Mouse (Mus musculus) v-Abl transformed pro-B cells (cell line): ENCODE results near the gene Bbs9.

Source experiments
- in situ Hi-C, 2 experiments: fragments of 400-800 bp; cut with MboI; formaldehyde crosslinking; loops; one replicate each; pipeline ENCODE4 v1.15.1; 2025; ENCODE audit not compliant: unreplicated experiment in 2 of 2

Bbs9 gene

DNA sequence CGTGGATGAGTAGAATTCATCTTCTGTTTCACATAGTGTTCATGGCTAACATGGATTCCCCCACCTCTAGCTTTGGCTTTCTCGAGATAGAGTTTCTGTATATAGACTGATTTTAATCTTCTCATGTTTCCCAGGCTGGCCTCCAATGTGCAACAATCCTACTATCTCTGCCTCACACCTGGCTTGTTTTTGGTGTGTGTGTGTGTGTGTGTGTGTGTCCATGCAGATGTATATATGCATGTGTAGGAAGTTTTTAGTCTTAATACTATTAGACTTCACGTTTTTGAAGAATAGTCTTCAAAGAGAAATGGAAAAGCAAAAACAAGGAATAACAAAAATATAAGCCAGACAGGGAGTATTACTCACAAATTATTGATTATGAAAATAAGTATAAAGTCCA is 296.3 kb downstream of the Bbs9 start:
- in situ Hi-C loops, result no loop called here

DNA sequence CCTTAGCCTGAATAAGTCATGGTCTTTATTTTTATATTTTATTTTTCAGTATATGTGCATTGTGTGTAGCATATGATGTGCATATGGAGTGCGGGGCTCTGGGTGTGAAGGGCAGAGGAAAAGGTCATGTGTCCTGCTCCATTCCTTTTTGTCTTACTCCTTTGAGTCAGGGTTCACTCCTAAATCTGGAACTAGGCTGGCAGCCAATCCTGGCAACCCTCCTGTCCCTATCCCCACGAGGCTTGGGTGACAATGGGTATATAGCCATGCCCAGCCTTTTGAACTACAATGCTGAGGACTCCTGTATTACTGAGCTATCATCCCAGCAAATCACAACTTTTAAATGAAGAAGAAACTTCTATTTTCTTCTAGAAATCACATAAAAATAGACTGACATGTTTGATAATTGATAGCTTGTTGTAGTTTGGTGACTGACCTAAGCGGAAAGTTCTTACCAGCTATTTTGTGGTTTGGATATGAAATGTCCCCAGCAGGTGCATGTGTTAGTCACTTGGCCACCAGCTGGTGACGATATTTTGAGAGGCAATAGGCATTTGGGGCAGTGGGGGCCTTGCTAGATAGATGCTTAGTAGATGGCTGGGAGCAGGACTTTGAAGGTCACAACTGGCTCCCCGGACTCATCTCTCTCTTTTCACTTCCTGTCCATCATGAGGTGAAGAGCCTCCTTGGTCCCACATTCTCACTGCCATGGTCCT is 300.9 kb downstream of the Bbs9 start:
- in situ Hi-C loops, result no loop called here

DNA sequence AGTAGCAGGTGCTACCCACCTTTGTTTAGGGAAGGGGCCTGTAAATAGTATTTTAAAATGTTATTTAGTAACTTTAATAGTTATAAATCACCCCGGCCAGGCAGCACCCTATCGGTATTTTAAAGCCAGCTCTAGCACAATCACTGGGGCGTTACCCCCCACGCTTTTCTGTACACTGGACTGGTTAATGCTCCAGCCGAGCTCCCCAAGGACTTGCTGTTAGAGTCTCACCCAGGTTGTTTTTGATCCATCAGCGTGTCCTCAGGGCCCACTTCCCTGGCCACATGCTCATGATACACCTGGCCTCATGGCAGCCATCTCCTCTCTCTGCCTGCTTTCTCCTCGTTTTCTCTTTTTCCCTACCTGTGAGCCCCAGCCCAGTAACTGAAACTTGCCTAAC is 301.9 kb downstream of the Bbs9 start:
- in situ Hi-C loops, result no loop called here

DNA sequence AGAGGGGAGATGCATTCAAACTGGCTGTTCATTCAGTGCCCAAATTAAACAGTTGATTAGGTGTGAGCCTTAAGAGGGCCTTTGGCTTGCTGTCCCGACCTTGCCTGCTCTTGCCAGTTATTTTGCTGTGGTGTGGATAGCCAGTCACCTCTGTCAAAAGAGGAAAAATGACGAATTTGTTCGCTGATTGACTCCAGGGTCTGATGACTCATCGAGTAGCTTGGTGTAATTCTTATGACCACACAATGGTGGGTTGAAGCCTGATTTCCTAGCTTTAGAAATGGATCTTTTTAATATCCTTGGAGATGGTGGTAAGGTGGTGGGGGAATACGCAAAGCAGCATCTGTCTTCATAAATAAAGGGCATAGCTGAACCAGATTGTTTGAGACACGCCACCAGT is 304.1 kb downstream of the Bbs9 start:
- in situ Hi-C loops, result no loop called here

DNA sequence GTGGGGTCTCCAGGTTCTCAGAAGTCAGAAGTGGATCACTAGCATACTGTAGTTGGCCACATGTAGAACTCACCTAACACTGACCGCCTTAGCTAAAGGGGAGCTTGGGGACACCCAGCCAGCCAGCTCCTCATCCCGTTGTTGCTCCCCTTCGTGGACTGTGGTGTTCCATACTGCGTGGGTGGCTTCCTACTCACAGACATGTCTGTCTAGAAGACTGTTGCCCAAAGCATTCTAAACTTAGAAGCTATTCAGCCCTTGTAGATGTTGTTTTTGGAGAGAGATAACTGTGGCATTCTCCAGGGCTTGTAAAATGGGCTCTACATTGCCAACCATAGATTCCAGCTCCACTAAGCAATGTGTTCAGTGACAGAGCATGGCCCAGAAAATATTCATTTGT is 310.5 kb downstream of the Bbs9 start:
- in situ Hi-C loops, result no loop called here

DNA sequence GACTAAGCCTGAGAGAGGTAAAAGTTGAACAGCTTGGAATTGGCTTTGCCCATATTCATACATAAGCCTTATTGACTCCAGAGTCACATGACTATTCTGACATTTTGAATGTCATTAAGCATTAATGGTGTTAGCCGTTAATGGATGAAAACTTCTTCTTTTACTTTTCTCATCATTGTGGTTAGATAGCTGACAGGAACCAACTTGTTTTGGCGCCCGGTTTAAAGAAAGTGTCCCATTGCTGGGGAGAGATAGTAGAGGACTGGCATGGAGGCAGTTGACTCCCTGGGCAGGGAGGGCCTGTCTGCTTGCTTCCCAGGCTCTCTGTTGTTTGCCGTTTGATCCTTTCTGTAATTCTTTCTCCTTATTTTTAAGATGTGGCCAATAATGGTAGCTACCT is 312.9 kb downstream of the Bbs9 start:
- in situ Hi-C loops, result no loop called here

DNA sequence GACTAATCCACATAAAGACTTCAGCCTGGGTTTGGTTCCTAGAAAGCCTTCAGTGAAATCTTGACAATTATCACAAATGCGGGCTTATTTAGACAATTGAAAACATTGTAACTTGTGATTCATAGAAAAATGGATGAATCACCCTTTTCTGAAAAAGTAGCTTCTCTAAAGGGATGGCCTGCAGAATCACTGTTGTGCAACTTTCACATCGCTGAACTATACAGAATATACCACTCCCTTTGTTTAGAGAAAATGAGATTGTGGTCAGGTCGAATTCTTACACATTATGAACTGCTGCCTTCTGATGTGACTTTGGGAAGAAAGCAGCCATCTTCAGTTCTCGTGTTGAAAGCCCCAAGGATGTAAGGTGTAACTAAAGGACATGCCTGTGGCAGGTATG is 313.3 kb downstream of the Bbs9 start:
- in situ Hi-C loops, result no loop called here

DNA sequence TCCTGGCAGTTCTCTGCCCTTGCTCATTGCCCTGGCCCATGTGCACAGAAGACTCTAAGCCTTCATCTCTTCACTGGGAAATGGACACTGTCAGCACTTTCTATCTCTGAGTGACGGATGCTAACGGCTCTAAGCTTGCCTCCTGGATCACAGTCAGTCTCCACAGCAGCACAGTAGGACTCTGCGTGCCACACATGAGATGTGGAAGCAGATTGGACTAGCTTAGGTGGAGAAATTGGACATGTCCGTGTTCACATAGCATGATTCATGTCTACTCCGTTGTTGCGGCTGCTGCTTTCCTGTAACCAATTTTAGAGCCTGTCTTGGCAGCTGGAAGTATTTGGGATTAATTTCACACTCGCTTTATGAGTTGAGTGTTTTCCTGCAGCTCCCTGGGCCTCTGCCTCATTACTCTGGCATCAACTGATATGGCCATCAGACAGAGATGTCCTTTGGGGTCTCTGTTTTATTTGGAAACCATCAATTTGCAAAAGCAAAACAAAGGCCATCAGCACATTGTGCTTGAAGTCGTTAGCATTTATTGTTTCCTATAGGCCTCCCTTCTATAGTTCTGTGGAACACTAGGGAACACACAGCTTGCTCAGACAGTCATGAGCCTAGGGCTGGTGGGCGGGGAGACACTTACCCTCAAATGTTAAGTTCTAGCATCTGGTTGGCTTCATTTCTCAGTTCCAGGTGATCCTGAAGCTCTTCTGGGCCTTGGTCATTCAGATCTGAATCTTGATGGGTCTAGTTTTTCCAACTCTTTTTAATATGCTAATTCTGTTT is 314.1 kb downstream of the Bbs9 start:
- in situ Hi-C loops, result no loop called here

DNA sequence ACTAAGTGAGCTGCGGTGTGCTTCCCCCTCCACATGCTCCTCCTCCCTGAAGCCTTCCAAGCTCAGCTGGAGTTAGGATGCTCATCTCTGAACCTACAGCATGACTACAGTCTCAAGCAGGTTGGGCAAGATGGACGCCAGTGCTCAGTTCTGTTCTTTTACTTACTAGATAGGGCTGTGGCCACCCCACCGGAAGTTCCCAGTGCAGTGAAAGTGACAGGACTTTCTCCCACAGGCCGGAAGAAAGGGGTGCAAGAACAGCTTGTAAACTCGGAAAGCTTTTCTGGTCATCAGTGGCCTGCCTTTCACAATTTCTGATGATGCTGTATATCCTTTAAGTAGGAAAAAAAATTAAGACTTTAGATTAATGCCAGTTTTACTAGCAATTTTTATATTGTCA is 315.7 kb downstream of the Bbs9 start:
- in situ Hi-C loops, result no loop called here

DNA sequence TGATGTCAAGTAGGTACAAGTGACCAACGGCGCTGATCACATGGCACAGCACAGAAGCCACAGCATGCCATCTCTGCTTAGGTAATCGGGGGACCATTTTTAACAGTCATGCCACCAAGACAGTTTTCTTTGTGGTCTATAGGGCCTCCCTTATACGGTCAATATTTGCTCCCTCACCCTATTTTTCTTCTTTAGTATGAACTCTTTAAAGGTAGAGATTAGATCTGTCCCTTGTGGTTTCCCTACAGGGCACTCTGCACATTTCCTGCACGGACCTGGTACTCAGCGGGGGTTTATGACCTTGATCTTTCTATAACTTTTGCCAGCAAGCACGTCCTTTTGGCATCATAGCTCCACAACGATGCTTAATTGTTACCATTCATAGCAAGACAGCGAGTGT is 316.2 kb downstream of the Bbs9 start:
- in situ Hi-C loops, result no loop called here

DNA sequence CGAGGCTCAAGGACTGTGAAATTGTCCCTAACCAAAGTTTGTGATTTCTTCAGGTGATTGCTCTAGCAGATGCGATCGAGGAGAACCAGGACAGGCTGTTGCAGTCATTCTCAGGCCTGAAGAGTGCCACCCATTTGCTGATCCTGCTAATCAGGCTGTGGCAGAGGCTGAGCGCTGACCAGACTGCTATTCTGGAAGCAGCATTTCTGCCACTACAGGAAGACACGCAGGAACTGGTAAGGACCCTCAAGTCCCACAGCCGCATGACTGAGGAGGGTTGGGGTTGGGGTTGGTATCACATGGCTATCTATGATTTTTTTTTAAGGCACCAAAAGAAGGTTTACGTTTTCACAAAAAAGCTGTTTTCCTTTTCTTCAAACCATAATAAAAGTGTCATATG is 318.2 kb downstream of the Bbs9 start:
- in situ Hi-C loops, result no loop called here

DNA sequence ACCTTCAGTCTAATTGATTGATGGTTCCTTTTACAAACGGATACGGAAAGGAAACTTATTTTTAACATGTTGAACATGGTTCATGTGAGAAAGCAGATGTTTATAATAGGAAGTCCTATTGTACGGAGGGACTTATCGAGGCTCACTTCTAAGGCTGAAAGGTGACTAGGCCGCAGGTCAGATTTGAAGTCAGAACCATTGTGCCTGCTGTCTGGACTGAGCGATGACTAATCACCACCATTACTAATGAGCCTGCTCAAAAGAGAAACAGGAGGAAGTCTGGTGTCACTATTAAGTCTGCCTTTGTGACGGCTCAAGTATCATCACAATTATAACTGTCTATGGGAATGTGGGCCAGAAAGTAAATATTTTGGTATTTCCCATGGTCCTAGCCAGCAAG is 325.2 kb downstream of the Bbs9 start:
- in situ Hi-C loops, result no loop called here

DNA sequence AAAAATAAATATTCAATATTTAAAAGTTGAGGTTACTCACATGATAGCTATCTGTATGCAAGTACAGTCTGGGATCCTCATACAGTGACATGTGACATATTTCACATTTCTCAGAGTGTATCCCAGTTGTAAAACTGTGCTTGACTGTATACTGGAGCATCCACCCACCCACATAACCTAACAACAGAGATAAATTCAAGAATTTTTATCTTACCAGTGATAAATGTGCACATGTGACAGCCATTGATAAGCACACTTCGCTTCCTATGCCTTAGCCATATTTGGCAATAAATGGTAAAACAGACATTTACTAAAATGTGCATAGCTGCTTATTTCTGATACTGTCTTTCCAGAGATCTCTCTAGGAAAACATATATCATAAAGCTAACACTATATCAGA is 330.5 kb downstream of the Bbs9 start:
- in situ Hi-C loops, result no loop called here

DNA sequence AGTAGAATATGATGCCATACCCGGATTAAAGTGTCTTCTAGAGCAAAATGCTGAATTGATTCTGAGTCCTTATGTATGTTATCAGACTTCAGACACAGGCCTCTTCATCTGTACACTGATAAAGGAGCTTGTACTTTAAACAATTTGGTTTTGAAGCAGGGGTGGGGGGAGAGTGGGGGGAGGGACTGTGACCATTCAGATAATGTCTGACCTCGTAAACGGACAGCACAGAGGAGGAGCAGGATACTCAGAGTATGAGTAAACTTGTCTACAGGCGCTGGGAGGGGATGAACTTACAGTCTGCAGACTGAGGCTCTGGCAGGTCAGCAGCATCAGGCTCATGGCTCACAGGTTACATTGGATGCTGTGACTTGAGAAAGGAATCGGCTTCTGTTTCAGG is 331.0 kb downstream of the Bbs9 start:
- in situ Hi-C loops, result no loop called here

DNA sequence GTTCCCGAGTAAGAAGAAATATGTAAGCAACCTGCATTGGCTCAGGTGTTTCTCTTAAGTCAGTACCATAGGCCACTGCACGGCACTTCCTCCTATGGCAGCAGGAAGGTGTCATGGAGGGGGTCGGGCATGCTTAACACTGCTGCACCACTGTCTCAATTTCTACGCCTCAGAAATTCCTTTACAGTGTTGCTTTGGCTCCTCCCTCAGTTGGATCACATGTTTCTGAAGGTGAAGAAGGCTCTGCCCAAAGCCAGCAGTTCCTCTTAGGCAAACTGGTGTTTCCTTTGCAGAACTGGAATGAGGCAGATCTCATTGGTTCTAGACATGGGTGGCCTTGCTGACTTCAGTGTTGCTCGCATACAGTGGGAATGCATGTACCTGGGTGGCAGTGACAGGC is 332.2 kb downstream of the Bbs9 start:
- in situ Hi-C loops, result no loop called here

DNA sequence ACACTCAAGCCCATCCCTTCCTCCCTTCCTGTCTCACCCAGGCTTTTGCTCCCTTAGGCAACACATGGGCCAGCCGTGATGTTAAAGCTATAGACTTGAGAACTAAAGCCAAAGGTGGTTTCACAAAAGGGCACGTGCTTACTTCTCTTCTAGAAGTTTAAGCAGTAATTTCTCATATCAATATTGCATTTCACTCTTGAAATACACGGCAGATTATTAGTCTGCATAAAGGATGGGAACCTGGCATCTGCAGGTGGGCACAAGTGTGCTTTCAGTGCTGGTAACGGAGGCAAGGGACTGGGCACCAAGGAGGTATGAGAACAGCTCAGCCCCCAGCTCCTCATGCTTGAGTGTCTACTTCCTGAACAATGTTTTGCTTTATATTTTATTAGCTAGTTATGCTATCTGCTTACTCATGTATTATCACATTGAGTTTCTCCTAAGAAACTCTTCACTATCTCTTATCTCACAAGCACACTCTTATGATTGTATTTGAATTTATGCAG is 334.2 kb downstream of the Bbs9 start:
- in situ Hi-C loops, result no loop called here

DNA sequence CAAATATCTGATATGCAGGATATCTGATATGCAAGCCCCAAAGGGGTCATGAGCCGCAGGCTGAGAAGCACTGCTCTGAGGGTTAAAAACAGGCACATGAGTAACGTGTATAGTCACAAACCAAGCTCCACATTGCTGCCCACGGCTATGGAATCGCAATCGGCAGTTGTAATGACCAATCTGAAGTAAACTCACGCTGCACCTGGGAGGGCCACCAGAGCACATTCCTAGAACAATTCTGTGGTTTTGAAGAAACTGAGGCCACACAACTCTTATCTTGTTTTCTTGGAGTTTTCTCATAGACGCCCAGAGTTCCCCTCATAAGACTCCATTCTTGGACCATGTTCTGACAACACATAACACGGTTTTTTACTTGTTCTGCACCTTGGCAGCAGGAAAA is 334.9 kb downstream of the Bbs9 start:
- in situ Hi-C loops, result no loop called here

DNA sequence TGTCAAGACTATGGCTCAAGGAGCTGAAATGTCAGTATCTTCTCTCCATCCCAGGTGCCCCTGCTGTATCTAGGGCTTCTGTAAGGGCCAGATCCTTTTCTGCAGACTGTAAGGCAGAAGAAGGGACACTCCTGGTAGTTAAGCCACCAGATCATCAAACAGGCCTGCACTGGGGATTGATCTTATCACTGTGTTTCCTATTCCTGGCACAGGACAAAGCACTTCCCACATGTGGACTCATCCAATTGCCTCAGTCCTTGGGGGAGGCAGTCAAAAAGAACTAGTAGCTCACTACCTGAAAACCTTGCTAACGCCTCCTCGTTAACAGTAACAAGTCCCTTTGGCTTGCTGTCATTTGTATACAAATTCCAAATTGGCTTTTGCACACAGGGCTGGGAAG is 336.4 kb downstream of the Bbs9 start:
- in situ Hi-C loops, result no loop called here

DNA sequence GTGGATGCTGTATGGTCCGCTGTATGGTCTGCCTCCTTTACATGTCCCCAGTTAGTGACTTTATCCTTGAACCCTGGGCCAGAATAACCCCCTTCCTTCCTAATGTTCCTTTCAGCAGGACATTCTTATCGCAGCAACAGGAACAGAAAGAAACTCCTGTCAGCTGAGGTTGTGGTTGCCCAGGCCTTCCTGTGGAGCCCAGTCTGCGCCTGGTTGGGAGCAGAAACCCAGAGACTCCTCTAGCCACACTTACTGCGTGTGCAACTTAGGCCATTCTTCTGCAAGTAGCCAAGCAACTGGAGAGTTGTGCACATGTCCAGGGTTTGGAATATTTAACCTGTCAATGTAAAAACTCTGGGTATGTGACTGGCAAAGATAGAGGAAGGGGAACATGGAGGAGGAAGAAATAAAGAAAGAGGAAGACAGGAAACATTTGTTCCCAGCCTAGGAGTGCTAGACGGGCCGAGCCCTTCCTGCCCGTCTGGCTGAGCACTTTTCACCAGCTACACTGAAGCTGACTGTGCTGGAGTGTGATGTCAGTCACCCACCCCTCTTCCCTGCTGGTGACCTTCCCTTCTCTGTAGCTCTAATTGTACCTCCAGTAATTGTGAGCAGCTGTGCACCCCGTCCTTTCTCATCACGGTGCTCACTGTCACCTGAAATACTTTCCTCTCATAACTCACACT is 339.0 kb downstream of the Bbs9 start:
- in situ Hi-C loops, result no loop called here

DNA sequence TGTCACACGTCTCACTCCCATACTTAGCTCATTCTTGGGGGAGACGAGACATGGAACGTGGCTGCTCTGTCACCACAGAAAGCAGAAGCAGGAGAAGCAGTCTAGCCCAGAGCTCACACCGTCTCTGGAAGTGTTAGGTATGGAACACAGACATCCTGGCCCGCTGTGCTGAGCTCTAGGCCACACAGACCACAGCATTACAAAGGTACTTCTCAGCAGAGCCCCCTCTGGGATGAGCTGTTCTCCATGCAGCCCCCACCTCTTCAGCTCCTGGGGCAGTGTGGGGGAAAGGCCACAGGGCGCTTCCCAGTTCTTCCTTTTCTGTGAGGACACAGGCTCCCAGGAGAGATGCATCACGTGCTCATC is 339.6 kb downstream of the Bbs9 start:
- in situ Hi-C loops, result no loop called here

DNA sequence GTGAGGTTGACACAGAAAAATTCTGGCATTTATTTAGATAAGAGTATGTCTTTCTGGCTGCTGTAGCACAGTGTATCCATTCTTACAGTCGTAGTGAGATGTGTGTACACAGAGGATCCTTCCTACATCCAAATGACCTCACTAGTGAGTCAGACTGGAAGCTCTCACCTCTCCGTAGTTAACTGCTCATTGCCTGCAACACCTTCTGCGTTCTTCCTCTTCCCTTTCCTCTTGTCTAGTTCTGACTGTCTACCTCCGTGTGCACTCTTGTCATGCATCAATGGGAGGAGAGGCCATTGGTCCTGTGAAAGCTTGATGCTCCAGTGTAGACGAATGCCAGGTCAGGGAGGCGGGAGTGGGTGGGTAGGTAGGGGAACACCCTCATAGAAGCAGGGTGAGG is 344.0 kb downstream of the Bbs9 start:
- in situ Hi-C loops, result no loop called here
